Mouse (Mus musculus): Measurements from ENCODE around the gene Mfsd13b. TPM values are rescaled to one million over a fixed set of nuclear protein-coding genes. Genes with fewer than 3 reads are reported as not detected.
A peak's percentile ranks its signal among the peaks of the same experiment; 100 is the strongest.

The Mfsd13b gene
- polyA plus RNA-seq, 1 experiment from 2014 or later, result not detected

DNA sequence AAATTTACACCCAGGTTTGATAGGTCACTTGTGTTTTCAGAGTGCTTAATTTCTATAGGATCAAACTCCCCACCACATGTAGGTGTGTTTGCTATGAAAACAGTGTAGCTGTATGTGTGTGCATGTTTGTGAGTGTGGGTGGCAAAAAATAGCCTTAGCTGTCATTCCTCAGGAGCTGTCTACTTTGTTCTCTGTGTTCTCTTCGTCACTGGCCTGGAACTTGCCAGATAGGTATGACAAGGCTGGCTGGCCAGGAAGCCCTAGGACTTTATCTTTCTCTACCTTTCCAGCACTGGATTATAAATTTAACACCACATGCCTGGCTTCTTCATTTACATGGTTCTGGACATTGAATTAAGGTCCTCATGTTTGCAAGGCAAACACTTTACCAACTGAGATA lies 61.9 kb downstream of the Mfsd13b start:
- no peak for ATAC-seq (ENCODE audit: low FRiP score, low TSS enrichment)
- no peak overlapping the region for H3K9ac ChIP-seq (ENCODE audit: low read depth, low read length)
- no peak overlapping the region for H3K27ac ChIP-seq (ENCODE audit: low read depth, low read length)
- no peaks in the 10 kb centered on the region for H3K36me3 ChIP-seq (ENCODE audit: control insufficient read depth, insufficient read depth, low read length)
- peaks cover 13% of the 10 kb centered on the region for H3K4me1 ChIP-seq (ENCODE audit: control insufficient read depth, insufficient read depth, low read length)
- no peaks in the 10 kb centered on the region; the same call in 1 of the 2 replicates for H3K9me3 ChIP-seq (ENCODE audit: control insufficient read depth, low read length)
- H3K4me3 ChIP-seq (ENCODE audit: low read length), result no peak overlapping the region
- no peaks in the 10 kb centered on the region for H3K27me3 ChIP-seq (ENCODE audit: control insufficient read depth, insufficient read depth, low read length)
- H3K4me2 ChIP-seq (replicated peaks; ENCODE audit: low read depth, low read length), result no peak overlapping the region
- WGBS, result 60% methylated on average over 1 of the region's 1 CpGs

DNA sequence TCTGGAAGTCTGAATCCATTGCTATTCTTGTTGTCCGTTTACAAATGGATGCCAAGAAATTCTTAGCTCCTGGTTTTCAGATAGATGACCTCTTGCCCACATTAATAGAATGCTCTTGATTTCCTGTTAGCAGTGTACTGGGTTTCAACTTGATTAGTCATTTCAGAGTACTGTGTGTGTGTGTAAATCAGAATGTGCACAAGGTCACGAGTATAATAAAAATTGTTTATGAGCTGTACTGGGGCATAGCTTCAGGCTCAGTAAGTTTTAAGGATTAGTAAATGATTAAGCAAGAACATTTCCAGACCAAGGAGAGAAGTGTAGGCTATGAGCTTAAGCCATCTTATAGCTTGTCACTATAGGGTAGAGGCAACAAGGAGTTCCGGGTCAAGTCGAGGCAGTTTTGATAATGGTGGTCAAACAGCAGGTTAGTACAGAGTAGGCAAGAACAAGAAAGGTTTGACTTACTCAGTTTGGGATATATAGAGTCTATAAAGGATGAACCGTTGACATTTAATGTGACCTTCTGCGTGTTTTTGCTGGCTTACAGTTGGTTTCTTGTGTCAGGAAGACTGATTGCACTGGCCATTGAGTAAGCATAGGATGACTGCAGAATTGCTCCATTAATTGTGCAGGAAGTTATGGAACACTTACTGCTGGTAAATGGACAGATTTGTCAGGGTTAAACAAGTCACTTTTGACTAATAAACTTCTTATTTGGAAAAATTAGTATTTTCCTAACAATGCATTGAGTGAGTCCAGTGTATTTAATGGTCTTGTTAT lies 63.6 kb downstream of the Mfsd13b start:
- whole genome bisulfite sequencing, result 61% methylated on average over 6 of the region's 6 CpGs
- Histone ChIP-seq H3K27me3 (ENCODE audit: control insufficient read depth, insufficient read depth, low read length) (no peaks in the 10 kb centered on the region), H3K27ac (ENCODE audit: low read depth, low read length) (no peak overlapping the region), H3K4me2 (replicated peaks; ENCODE audit: low read depth, low read length) (no peak overlapping the region), H3K9ac (ENCODE audit: low read depth, low read length) (no peak overlapping the region), H3K4me1 (ENCODE audit: control insufficient read depth, insufficient read depth, low read length) (peaks cover 13% of the 10 kb centered on the region), H3K4me3 (ENCODE audit: low read length) (no peak overlapping the region), H3K36me3 (ENCODE audit: control insufficient read depth, insufficient read depth, low read length) (peaks cover 1% of the 10 kb centered on the region; the same call in 1 of the 2 replicates), H3K9me3 (ENCODE audit: control insufficient read depth, low read length) (no peaks in the 10 kb centered on the region; the same call in 1 of the 2 replicates)
- peak; percentile 67; the same call in 1 of the 2 replicates for ATAC-seq (ENCODE audit: low FRiP score, low TSS enrichment)

DNA sequence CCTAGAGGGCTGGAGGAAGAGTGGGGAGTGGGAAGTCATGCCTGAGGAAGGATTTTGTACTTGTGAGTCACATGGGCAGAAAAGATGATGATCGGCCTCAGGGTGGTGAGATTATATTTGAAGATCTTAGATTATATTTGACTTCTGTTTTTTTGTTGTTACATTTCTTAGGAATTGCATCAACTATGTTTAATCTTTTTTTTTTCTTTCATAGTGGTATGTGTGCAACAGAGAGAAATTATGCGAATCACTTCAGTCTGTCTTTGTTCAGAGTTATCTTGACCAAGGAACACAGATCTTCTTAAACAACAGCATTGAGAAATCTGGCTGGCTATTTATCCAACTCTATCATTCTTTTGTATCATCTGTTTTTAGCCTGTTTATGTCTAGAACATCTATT lies 65.3 kb downstream of the Mfsd13b start:
- WGBS, result 93% methylated on average over 2 of the region's 2 CpGs
- ATAC-seq (ENCODE audit: low FRiP score, low TSS enrichment), result no peak
- H3K36me3 ChIP-seq (ENCODE audit: control insufficient read depth, insufficient read depth, low read length), result peaks cover 10% of the 10 kb centered on the region

DNA sequence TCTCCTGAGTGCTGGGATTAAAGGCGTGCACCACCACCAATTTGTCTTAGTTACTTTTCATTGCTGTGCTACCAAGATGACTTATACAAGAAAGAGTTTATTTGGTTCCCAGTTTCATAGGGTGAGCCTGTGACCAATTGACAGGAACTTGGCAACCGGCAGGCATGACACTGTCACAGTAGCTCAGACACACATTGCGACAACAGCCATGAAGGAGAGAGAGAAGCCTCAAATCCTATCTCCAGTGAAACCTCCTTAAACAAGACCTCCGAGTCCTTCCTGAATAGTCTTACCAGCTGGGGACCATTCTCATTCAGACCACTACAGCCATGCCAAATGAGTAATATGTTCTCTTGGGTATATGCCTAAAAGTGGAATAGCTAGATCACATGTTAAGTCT lies 70.8 kb downstream of the Mfsd13b start:
- H3K9ac ChIP-seq (ENCODE audit: low read depth, low read length), result no peak overlapping the region
- no peak overlapping the region for H3K27ac ChIP-seq (ENCODE audit: low read depth, low read length)
- no peak overlapping the region for H3K4me3 ChIP-seq (ENCODE audit: low read length)
- WGBS, result 85% methylated on average over 4 of the region's 4 CpGs
- H3K27me3 ChIP-seq (ENCODE audit: control insufficient read depth, insufficient read depth, low read length), result no peaks in the 10 kb centered on the region
- no peak overlapping the region for H3K4me2 ChIP-seq (replicated peaks; ENCODE audit: low read depth, low read length)
- H3K9me3 ChIP-seq (ENCODE audit: control insufficient read depth, low read length), result no peaks in the 10 kb centered on the region
- no peaks in the 10 kb centered on the region for H3K4me1 ChIP-seq (ENCODE audit: control insufficient read depth, insufficient read depth, low read length)
- ATAC-seq (ENCODE audit: low FRiP score, low TSS enrichment), result no peak
- H3K36me3 ChIP-seq (ENCODE audit: control insufficient read depth, insufficient read depth, low read length), result peaks cover 44% of the 10 kb centered on the region

More for the DNA sequence above, 65.3 kb downstream of the Mfsd13b start:
- H3K27me3 ChIP-seq (ENCODE audit: control insufficient read depth, insufficient read depth, low read length), result no peaks in the 10 kb centered on the region
- no peak overlapping the region for H3K9ac ChIP-seq (ENCODE audit: low read depth, low read length)
- no peak overlapping the region for H3K27ac ChIP-seq (ENCODE audit: low read depth, low read length)
- peaks cover 13% of the 10 kb centered on the region for H3K4me1 ChIP-seq (ENCODE audit: control insufficient read depth, insufficient read depth, low read length)
- no peak overlapping the region for H3K4me3 ChIP-seq (ENCODE audit: low read length)
- H3K9me3 ChIP-seq (ENCODE audit: control insufficient read depth, low read length), result no peaks in the 10 kb centered on the region; the same call in 1 of the 2 replicates
- H3K4me2 ChIP-seq (replicated peaks; ENCODE audit: low read depth, low read length), result no peak overlapping the region

DNA sequence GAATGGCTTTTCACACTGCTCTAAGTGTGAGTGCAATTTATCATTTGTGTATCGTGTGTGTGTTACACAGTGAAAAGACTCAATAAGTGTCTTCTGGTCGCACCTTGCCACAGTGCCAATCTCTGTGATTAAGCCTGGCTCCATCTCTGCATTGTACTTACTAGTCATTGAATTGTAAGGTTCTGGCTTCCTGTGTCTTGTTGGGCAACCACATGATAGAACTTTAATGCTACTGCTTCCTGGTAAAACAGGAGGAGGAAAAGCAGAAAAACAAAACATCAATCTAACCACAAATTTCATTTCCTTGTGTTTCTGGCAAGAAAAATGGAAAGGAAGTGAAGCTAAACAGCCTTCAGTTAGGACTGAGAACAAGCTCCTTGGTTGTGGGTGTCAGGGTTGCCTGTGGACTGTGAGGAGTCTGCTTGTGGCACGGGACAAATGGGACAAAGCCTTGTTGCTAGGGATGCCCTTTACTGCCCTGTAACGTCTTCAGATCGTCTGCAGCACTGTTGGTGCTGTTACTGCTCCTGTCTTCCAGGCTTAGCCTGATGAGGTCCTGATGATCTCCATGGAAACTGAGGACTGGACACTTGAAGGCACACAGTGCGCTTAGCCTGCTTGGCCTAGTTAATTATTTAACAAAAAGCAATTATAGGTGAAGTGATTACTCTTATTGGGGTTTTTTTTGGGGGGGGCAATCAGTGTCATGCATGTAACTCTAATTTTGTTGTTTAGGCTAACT lies 77.3 kb downstream of the Mfsd13b start:
- peaks cover 48% of the 10 kb centered on the region for H3K36me3 ChIP-seq (ENCODE audit: control insufficient read depth, insufficient read depth, low read length)
- 0 out of 2 replicates have a peak, but pooled peaks have one; percentile 43 for ATAC-seq (ENCODE audit: low FRiP score, low TSS enrichment)
- no peak overlapping the region for H3K27ac ChIP-seq (ENCODE audit: low read depth, low read length)
- no peak overlapping the region for H3K9ac ChIP-seq (ENCODE audit: low read depth, low read length)
- no peak overlapping the region for H3K4me2 ChIP-seq (replicated peaks; ENCODE audit: low read depth, low read length)
- no peaks in the 10 kb centered on the region for H3K27me3 ChIP-seq (ENCODE audit: control insufficient read depth, insufficient read depth, low read length)
- H3K4me3 ChIP-seq (ENCODE audit: low read length), result no peak overlapping the region
- H3K9me3 ChIP-seq (ENCODE audit: control insufficient read depth, low read length), result no peaks in the 10 kb centered on the region
- H3K4me1 ChIP-seq (ENCODE audit: control insufficient read depth, insufficient read depth, low read length), result no peaks in the 10 kb centered on the region
- WGBS, result 48% methylated on average over 6 of the region's 6 CpGs

DNA sequence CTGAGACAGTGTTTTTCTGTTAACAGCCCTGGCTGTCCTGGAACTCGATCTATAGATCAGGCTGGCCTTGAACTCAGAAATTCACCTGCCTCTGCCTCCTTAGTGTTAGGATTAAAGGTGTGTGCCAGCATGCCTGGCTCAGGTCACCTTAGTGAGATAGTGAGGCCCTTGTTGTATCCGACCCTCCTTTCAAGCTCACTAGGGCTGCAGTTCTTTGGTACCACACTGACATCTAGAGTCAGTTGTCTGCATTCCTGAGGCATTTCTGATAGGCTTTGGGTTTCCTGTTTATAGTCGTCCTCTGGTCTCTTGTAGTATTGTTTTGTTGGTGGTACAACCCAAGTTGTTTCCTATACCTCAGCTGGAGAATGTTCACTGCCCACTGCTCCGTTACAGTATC lies 82.0 kb downstream of the Mfsd13b start:
- peak; percentile 52; the same call in 1 of the 2 replicates for ATAC-seq (ENCODE audit: low FRiP score, low TSS enrichment)
- Histone ChIP-seq H3K9me3 (ENCODE audit: control insufficient read depth, low read length) (no peaks in the 10 kb centered on the region), H3K9ac (ENCODE audit: low read depth, low read length) (no peak overlapping the region), H3K27ac (ENCODE audit: low read depth, low read length) (no peak overlapping the region), H3K4me1 (ENCODE audit: control insufficient read depth, insufficient read depth, low read length) (no peaks in the 10 kb centered on the region), H3K36me3 (ENCODE audit: control insufficient read depth, insufficient read depth, low read length) (peaks cover 25% of the 10 kb centered on the region), H3K4me3 (ENCODE audit: low read length) (no peak overlapping the region), H3K4me2 (replicated peaks; ENCODE audit: low read depth, low read length) (no peak overlapping the region), H3K27me3 (ENCODE audit: control insufficient read depth, insufficient read depth, low read length) (no peaks in the 10 kb centered on the region)
- WGBS, result 68% methylated on average over 4 of the region's 4 CpGs

Other genes with a start within 250 kb of the Mfsd13b start
- gene Vwa3a, start 243.2 kb upstream of the Mfsd13b start, polyA plus RNA-seq (2014; fragmentation: Nextera tagmentation; extraction: Ambion mirVana), result 0.06 and 0.28 TPM in 2 replicates
- gene Gm5737, start 170.1 kb upstream of the Mfsd13b start, polyA plus RNA-seq (2014; fragmentation: Nextera tagmentation; extraction: Ambion mirVana), result not detected in 2 replicates
- 7.3 and 8.6 TPM in 2 replicates for gene Eef2k, start 139.7 kb upstream of the Mfsd13b start, polyA plus RNA-seq (2014; fragmentation: Nextera tagmentation; extraction: Ambion mirVana)
- 25.6 and 31.2 TPM in 2 replicates for gene Polr3e, start 64.8 kb upstream of the Mfsd13b start, polyA plus RNA-seq (2014; fragmentation: Nextera tagmentation; extraction: Ambion mirVana)
- gene Cdr2, start 197 bp upstream of the Mfsd13b start, polyA plus RNA-seq (2014; fragmentation: Nextera tagmentation; extraction: Ambion mirVana), result 10.1 and 13.1 TPM in 2 replicates
- gene Mettl9, start 51.9 kb downstream of the Mfsd13b start, polyA plus RNA-seq (2014; fragmentation: Nextera tagmentation; extraction: Ambion mirVana), result 189 and 203 TPM in 2 replicates
- 1.4 and 1.7 TPM in 2 replicates for gene Igsf6, start 92.1 kb downstream of the Mfsd13b start, polyA plus RNA-seq (2014; fragmentation: Nextera tagmentation; extraction: Ambion mirVana)
- gene Otoa, start 99.1 kb downstream of the Mfsd13b start, polyA plus RNA-seq (2014; fragmentation: Nextera tagmentation; extraction: Ambion mirVana), result not detected in 2 replicates

All from kidney, embryonic 14.5 days (tissue).